Mouse (Mus musculus): Measurements from ENCODE around the gene Coro2b.

Gene Coro2b

GRCm38 (mm10) chr9:62437446-62437845 is 99.4 kb downstream of the Coro2b start:
- no peak for DNase-seq (ENCODE audit: low spot score)

- peak; percentile 68 for DNase-seq (ENCODE audit: low spot score)
Measured at GRCm38 (mm10) chr9:62435613-62436318, 101.1 kb downstream of the Coro2b start.

GRCm38 (mm10) chr9:62432261-62433060 is 104.4 kb downstream of the Coro2b start:
- DNase-seq (ENCODE audit: low spot score): no peak

GRCm38 (mm10) chr9:62430741-62431140 is 106.1 kb downstream of the Coro2b start:
- no peak for DNase-seq (ENCODE audit: low spot score)

- peak; percentile 48 for DNase-seq (ENCODE audit: low spot score)
Measured at GRCm38 (mm10) chr9:62427010-62427409, 109.8 kb downstream of the Coro2b start.

GRCm38 (mm10) chr9:62426531-62426930 is 110.3 kb downstream of the Coro2b start:
- DNase-seq (ENCODE audit: low spot score): no peak

DNA sequence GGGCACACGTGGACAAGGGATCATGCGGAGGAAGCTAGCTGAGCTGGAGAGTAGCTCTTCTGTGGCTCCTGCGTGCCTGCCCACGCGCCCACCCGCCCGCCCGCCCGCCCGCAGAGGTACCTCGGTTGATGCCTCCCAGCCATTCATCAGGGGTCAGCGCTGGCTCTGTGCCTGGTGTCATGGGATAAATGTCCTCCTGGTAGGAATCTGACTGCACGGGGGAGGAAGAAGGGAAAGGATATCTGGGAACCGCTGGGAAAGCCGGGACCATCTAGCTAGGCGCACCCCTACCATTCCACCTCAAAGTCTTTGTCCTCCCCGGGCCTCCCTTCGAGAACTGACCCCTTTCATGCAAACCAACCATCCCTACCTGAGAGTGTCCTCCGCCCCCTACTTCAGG is 110.8 kb downstream of the Coro2b start:
- DNase-seq (ENCODE audit: low spot score): no peak

DNA sequence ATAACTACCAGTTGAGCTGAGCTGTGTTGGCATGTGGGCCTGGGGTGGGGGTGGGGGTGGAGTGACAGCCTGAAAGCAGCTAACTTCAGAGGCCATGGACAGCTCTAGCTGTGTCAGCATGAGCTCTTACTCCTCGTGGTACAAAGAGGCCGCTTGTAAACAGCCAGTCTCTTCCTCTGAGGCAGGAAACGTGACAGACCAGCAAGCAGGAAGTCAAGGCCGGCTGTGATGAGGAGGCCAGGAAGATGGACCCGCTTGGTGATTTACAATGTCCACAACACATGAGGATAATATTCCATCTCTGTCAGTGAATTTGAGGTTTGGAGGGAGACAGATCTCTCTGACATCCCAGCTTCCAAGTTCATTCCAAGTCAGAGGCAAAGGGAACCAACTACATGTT is 111.6 kb downstream of the Coro2b start:
- no peak for DNase-seq (ENCODE audit: low spot score)

- DNase-seq (ENCODE audit: low spot score): no peak
Measured at GRCm38 (mm10) chr9:62423871-62424270, 113.0 kb downstream of the Coro2b start.

DNA sequence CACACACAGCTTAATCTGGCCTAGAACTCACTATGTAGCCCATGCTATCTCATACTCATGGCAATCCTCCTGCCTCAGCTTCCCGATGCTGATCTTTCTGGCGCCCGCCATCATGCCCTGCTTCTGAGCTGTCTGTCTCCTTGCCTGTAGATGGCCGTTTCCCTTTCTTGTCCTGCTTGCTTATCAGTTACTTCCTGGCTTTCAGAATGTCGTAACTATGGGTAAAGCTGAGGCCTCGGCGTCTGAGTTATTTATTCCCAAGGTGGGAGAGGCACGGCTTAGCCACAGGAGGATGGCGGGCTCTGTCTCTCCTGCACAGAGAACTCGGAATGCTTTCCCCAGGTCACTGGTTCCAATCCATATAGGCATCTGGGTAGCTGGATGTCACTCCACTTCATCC is 113.9 kb downstream of the Coro2b start:
- DNase-seq (ENCODE audit: low spot score): no peak

- DNase-seq (ENCODE audit: low spot score): no peak
Measured at GRCm38 (mm10) chr9:62421911-62422310, 114.9 kb downstream of the Coro2b start.

- peak; percentile 90 for DNase-seq (ENCODE audit: low spot score)
Measured at GRCm38 (mm10) chr9:62421027-62421426, 115.8 kb downstream of the Coro2b start.

DNA sequence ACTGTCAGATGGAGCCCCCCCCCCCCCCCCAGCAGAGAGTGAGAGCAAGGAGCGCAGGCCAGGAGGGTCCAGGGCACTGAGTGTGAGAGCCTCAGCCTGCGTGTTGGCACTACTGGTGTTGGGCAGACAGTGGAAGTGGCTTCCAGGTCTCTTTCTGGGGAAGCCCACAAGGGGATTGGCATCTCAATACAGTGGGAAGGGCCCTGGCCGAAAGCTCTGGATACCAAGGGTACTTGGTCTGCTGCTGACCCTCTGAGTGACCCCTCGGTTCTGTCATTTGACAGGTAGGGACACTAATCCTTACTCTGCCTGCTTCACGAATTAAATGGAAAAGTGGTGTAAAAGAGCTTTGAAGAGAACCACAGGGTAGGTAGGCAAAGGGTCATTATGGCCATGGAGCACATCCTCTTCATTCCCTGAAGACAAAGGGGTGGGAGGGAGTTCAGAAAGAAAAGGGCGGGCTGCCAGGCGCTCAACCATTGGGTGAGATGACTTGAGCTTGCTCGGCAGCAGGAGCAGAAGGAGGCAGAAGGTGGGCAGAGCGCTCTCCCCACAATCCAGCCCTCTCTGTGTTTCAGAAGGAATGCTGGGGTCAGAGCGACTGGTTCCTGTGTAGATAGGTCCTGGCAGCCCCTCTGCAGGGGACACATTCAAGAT is 116.5 kb downstream of the Coro2b start:
- peak; percentile 72 for DNase-seq (ENCODE audit: low spot score)

DNA sequence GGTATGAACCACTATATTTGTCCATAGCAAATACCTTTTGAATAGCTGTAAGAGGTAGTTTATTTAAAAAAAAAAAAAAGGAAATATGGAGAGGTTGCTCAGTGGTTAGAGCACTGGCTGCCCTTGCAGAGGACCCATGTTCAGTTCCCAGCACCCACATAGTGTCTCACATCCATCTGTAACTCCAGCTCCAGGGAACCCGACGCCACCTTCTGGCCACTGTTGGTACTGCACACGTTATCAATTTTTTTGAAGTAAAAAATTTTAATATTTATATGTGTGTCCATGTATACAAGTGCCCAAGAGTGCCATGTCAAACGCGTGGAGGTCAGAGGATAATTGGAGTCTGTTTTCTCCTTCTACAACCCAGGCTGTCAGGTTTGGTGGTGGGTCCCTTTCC is 118.1 kb downstream of the Coro2b start:
- DNase-seq (ENCODE audit: low spot score): peak; percentile 47

DNA sequence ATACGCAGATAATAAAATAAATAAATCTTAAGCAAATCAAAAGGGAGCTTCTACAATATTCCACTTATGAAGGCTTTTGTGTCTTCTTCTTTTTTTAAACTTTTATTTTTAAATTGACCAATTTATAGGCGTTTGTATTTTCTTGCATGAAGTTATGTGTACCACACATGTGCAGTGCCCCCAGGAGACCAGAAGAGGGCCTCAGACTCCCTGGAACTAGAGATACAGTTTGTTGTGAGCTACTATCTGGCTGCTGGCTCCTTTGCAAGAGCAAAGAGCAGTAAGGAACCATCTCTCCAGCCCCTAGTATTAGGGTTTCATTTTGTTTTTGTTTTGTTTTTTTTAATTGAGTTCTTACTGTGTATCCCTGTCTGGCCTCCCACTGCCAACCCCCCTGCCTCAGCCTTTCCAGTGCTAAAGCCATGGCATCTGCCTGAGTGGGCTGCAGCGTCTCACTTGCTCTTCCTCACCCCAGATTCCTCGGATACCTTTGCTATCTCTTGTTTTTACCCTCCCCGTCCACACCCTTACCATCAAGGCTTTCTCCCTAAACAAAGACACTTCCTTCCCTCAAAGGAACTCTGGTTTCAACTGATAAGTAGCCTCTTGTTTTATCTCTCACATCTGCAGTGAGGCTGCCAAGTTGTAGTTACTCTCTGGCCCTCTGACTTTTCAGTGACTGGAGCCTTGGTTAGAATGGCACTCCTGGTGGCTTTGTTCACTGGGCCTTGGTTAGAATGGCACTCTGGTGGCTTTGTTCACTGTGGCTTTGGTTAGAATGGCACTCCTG is 129.3 kb downstream of the Coro2b start:
- DNase-seq (ENCODE audit: low spot score): no peak

- no peak for DNase-seq (ENCODE audit: low spot score)
Measured at GRCm38 (mm10) chr9:62406423-62407013, 130.3 kb downstream of the Coro2b start.

GRCm38 (mm10) chr9:62401589-62401988 is 135.3 kb downstream of the Coro2b start:
- no peak for DNase-seq (ENCODE audit: low spot score)

DNA sequence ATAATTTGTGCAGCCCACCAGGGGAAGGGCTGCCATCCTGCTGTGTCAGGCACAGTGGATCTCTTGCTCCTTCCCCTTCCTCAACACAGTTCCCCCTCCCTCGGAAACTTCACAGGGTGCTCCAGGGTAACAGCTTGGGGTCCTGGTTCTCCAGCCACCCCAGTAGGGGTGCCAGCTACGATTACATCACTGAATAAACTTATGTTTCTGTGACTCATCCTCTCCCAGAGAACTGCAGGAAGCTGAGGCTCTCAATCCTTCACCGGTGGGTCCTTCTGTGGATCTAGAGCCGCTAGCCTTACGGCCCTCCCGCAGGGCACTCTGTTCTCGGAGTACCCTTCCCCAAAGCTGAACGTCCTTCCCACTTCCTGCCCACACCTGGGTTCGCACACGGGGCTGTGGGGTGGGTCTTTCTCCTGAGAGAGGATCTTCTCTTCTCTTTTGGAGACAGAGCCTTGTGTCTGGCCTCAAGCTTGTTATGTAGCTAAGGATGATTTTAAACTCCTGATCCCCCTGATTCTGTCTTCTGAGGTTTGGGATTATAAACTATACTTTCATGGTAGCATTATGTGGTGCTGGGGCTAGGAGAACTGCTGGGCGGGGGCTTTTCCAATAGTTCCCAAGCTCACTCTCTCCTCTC is 136.2 kb downstream of the Coro2b start:
- no peak for DNase-seq (ENCODE audit: low spot score)

DNA sequence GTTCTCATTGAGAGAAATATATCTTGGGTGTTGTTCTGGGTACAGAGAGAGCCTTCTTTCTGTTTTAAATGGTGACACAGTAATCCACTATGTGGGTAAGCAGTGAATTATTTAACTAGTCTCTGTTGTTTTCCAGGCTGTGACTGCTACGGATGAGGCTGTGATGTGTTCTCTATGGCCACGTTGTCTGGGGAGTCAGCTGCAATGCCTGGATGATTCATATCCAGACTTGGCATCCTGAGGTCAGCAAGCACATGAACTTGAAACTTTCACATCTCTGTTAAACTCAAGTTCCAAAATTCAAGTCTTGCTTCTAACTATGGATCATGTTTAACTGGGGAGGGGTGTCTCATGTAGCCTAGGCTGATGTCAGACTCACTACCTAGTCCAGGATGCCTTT is 142.7 kb downstream of the Coro2b start:
- DNase-seq (ENCODE audit: low spot score): no peak

GRCm38 (mm10) chr9:62393531-62393930 is 143.3 kb downstream of the Coro2b start:
- DNase-seq (ENCODE audit: low spot score): no peak

- DNase-seq (ENCODE audit: low spot score): no peak
Measured at GRCm38 (mm10) chr9:62389735-62390134, 147.1 kb downstream of the Coro2b start.
